Mouse (Mus musculus): ENCODE measurements around the gene B3gnt6. TPM values are rescaled to one million over a fixed set of nuclear protein-coding genes. Genes with fewer than 3 reads are reported as not detected.
A peak's percentile ranks its signal among the peaks of the same experiment; 100 is the strongest.

B3gnt6 gene
- 0.08 TPM in 1 of 2 replicates, not detected in the other for polyA plus RNA-seq (2015; fragmentation: Nextera tagmentation; extraction: Ambion mirVana)

DNA sequence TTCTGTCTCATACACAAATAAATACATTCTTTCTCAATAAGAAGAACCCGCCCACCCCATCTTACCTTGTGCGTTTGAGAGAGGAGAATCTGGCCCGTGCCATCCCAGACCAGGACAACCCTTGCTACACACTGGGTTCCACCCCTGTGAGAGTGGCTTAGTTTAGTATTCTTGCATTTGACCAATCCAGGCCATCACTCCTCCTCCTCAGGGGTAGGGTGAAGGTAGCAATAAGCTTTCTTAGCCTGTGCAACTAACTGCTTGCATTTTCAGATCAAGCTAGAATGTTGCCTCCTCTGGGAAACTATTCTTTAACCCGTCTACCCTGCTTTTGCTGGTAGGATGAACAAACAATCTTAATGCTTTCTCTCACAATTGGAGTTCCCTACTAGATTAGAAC is at the start of gene B3gnt6:
TSS of gene B3gnt6 (minus strand) at position 101 of the 400 bp plus-strand sequence.
- Histone ChIP-seq H3K4me2 (no peak within 1 kb of the TSS), H3K4me3 (replicated peaks) (no peak within 1 kb of the TSS), H3K9ac (no peak within 1 kb of the TSS), H3K27me3 (peaks cover 52% of the 10 kb centered on the region), H3K4me1 (replicated peaks) (peaks cover 3% of the 10 kb centered on the region), H3K9me3 (replicated peaks) (no peaks in the 10 kb centered on the region), H3K36me3 (replicated peaks) (no peaks in the 10 kb centered on the region), H3K27ac (replicated peaks) (no peak within 1 kb of the TSS)
- no peak for ATAC-seq (ENCODE audit: insufficient read depth)
- WGBS (ENCODE audit: insufficient replicate concordance) = 70% methylated on average over 4 of the region's 4 CpGs

DNA sequence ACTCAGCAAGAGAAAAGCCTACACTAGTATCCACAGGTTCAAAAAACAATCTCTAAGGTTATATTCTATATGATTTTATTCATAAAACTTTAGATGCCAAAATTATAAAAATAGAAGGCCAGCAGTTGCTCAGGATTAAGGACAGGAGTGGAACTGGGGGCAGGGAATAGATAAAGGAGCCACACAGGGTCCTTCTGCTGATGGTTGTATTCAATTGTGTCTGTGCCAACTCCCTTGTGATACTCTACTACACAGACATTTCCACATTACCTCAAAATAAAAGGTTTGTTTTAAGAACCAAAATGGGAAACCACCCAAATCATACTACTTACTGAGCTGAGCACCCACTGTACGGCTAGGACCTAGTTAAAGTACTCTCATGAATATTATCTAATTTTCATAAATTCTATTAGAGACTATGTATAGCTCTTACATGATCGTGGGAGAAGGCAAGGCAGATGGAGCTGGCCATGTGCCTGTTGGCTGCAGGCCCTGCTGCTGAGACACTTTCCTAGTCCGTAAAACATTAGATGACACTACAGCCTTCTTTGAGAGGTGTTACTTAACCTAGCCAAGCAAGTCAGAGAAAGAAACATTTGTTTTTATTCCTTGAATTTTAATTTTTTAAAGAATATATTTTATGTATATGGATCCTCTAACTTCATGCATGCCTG is 37.5 kb upstream of the B3gnt6 start:
- ATAC-seq (ENCODE audit: insufficient read depth) = no peak
- no peaks in the 10 kb centered on the region for H3K9me3 ChIP-seq (replicated peaks)
- no peak overlapping the region for H3K4me3 ChIP-seq (replicated peaks)
- no peak overlapping the region for H3K4me2 ChIP-seq
- 77% methylated on average over 3 of the region's 3 CpGs for WGBS (ENCODE audit: insufficient replicate concordance)
- no peak overlapping the region for H3K9ac ChIP-seq
- no peaks in the 10 kb centered on the region for H3K4me1 ChIP-seq (replicated peaks)
- 0 out of 2 replicates have a peak, but pooled peaks cover 5% of the 10 kb centered on the region for H3K36me3 ChIP-seq (replicated peaks)
- no peaks in the 10 kb centered on the region for H3K27me3 ChIP-seq
- H3K27ac ChIP-seq (replicated peaks) = no peak overlapping the region

DNA sequence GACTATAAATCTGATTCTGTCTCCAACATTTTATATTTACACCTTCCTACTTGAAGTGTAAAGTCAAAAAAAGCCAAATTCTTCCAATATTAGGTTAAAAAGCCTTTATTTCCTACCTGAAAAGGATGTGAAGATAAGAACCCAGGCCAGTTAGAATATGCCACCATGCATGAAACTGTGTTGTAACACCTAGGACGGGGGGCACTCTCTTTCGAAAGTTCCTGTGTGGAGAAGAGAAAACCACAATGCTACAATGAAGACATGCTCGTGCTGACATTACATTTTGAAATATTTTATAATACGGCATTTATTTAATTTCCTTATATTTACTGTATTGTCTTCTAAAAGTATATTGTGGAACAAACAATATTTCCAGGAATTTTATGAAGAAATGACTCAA is 24.5 kb upstream of the B3gnt6 start:
- no peaks in the 10 kb centered on the region for H3K4me1 ChIP-seq (replicated peaks)
- H3K27ac ChIP-seq (replicated peaks) = no peak overlapping the region
- no peaks in the 10 kb centered on the region for H3K9me3 ChIP-seq (replicated peaks)
- H3K4me3 ChIP-seq (replicated peaks) = no peak overlapping the region
- ATAC-seq (ENCODE audit: insufficient read depth) = no peak
- no peak overlapping the region for H3K9ac ChIP-seq
- H3K27me3 ChIP-seq = no peaks in the 10 kb centered on the region
- no peak overlapping the region for H3K4me2 ChIP-seq
- 69% methylated on average over 4 of the region's 4 CpGs for WGBS (ENCODE audit: insufficient replicate concordance)
- peaks cover 5% of the 10 kb centered on the region; the same call in 1 of the 2 replicates for H3K36me3 ChIP-seq (replicated peaks)

DNA sequence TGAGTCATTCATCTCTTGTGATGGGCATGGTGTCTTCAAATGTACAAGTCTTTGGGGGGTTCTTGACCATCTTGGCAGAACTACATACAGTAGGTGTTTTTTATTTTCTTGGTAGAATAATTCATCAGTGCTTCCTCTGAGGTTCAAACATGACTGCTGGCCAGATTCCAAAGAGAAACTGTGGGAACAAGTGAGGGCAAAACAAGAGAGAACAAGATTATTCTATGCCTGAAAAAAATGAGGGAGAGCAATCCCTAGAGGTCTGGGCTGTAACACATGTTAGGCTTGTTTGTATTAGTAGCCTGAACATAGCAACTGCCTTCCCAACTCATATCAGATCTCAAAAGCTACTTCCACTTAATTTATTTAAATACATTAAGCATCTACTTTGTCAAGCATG is 17.4 kb upstream of the B3gnt6 start:
- no peak overlapping the region for H3K27ac ChIP-seq (replicated peaks)

DNA sequence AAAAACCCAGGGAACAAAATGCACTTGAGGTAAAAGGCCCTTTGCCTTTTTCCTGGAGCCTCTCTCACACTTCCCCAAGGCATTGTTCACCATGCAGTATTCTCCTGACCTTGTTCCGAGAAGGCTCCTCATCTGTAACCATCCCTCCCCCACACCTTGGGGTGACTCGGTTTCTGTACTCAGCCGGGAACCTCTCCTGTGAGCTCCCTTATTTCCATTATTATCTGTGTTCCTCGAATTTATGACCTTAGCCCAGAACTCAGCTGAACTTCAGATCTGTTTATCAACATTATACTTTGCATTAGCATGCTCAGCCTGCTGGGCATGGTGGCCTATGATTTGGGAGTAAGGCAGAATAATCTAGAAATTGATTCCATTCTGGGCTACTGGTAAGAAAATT is 3.7 kb upstream of the B3gnt6 start:
- Histone ChIP-seq H3K4me2 (no peak overlapping the region), H3K4me3 (replicated peaks) (no peak overlapping the region), H3K9ac (no peak overlapping the region), H3K9me3 (replicated peaks) (no peaks in the 10 kb centered on the region), H3K27me3 (peaks cover 16% of the 10 kb centered on the region), H3K36me3 (replicated peaks) (no peaks in the 10 kb centered on the region), H3K27ac (replicated peaks) (no peak overlapping the region), H3K4me1 (replicated peaks) (no peaks in the 10 kb centered on the region)
- ATAC-seq (ENCODE audit: insufficient read depth) = no peak
- 65% methylated on average over 4 of the region's 4 CpGs for WGBS (ENCODE audit: insufficient replicate concordance)

More for the DNA sequence above, 17.4 kb upstream of the B3gnt6 start:
- Histone ChIP-seq H3K4me2 (no peak overlapping the region), H3K9ac (no peak overlapping the region), H3K4me3 (replicated peaks) (no peak overlapping the region), H3K4me1 (replicated peaks) (no peaks in the 10 kb centered on the region), H3K9me3 (replicated peaks) (no peaks in the 10 kb centered on the region), H3K36me3 (replicated peaks) (peaks cover 14% of the 10 kb centered on the region), H3K27me3 (no peaks in the 10 kb centered on the region)
- no peak for ATAC-seq (ENCODE audit: insufficient read depth)

DNA sequence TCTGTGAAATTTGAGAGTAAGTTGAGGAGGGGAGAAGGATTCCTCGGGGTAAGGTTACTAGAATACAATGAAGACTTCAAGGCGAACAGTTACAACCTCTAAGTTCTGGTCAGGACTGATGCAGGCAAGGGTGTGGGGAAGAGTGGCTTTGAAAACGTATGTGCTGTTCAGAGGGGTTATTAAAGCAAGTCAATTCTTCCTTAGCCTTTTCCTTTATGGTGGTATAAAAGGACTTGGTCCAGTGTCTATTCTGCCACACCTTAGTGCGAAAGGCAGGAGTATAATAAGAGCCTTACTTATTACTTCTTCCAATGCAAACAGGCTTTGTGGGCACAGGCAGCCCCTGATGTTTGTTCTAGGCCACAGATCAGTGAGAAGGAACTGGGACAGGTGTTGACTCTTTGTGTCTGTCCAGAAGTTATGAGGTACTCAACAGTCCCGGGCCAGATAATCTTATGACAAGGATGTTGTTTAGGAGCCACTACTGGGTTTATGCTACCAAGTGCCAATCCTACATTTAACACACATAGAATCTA is 2.3 kb upstream of the B3gnt6 start:
- Histone ChIP-seq H3K4me2 (no peak overlapping the region), H3K9ac (no peak overlapping the region), H3K4me3 (replicated peaks) (no peak overlapping the region), H3K9me3 (replicated peaks) (no peaks in the 10 kb centered on the region), H3K36me3 (replicated peaks) (no peaks in the 10 kb centered on the region), H3K27ac (replicated peaks) (no peak overlapping the region), H3K27me3 (peaks cover 30% of the 10 kb centered on the region), H3K4me1 (replicated peaks) (no peaks in the 10 kb centered on the region)
- 60% methylated on average over 5 of the region's 5 CpGs for WGBS (ENCODE audit: insufficient replicate concordance)
- no peak for ATAC-seq (ENCODE audit: insufficient read depth)

DNA sequence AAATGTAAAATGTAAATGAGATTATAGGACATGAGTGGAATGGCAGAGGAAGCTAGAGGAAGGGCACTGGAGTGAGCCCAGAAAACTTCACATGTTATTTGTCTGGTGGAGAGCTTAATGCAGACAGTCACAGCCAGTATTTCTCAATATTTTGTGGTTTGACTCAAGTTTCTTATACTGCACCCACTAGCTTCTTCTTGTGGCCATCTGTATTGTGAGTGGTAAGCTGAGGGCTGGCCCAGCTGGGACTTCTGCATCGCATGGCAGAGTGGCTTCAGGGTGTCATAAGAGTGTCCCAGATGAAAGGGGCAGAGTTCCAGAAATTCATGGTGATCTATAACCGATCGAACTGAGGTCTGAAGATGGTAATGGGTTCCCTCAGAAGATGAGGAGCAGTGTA is 1.1 kb upstream of the B3gnt6 start:
- WGBS (ENCODE audit: insufficient replicate concordance) = 62% methylated on average over 3 of the region's 3 CpGs
- no peak for ATAC-seq (ENCODE audit: insufficient read depth)
- Histone ChIP-seq H3K36me3 (replicated peaks) (no peaks in the 10 kb centered on the region), H3K4me1 (replicated peaks) (no peaks in the 10 kb centered on the region; the same call in 1 of the 2 replicates), H3K9me3 (replicated peaks) (no peaks in the 10 kb centered on the region), H3K4me2 (no peak overlapping the region), H3K4me3 (replicated peaks) (no peak overlapping the region), H3K27me3 (peaks cover 42% of the 10 kb centered on the region), H3K9ac (no peak overlapping the region), H3K27ac (replicated peaks) (no peak overlapping the region)

DNA sequence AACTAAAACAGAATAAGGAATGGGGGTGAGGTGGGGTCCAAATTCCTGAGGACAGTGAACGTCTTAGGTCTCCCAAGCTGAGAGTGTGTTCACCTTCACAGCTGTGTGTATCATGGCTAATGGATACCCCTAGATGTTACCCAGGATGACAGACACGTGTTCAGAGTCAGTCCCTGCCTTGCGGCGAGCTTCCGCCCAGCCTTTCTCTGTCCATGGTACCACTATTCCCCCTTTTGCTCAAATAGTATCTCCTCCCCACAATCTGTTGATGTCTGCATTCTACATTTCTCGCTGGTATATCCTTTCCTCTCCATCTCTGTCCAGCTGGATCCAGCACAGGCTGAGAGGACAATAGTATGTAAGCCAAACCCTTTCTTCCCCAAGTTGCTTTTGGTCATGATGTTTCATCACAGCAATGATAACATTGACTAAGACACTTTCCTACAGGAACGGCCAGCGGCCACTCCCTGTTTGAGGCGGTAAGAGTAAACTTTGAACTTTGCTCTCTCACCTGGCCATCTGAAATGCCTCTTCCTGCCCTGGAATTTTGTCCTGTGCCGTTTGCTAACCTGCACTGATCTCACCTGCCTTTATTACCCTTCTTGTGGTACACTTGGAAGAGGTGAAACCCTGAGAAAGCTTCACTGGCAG is 4.0 kb downstream of the B3gnt6 start:
- no peaks in the 10 kb centered on the region for H3K36me3 ChIP-seq (replicated peaks)
- H3K9ac ChIP-seq = no peak overlapping the region
- no peak overlapping the region for H3K27ac ChIP-seq (replicated peaks)
- no peak overlapping the region for H3K4me3 ChIP-seq (replicated peaks)
- WGBS (ENCODE audit: insufficient replicate concordance) = 29% methylated on average over 10 of the region's 10 CpGs
- H3K9me3 ChIP-seq (replicated peaks) = no peaks in the 10 kb centered on the region
- ATAC-seq (ENCODE audit: insufficient read depth) = no peak
- no peak overlapping the region for H3K4me2 ChIP-seq
- peaks cover 82% of the 10 kb centered on the region for H3K27me3 ChIP-seq
- H3K4me1 ChIP-seq (replicated peaks) = peaks cover 18% of the 10 kb centered on the region

DNA sequence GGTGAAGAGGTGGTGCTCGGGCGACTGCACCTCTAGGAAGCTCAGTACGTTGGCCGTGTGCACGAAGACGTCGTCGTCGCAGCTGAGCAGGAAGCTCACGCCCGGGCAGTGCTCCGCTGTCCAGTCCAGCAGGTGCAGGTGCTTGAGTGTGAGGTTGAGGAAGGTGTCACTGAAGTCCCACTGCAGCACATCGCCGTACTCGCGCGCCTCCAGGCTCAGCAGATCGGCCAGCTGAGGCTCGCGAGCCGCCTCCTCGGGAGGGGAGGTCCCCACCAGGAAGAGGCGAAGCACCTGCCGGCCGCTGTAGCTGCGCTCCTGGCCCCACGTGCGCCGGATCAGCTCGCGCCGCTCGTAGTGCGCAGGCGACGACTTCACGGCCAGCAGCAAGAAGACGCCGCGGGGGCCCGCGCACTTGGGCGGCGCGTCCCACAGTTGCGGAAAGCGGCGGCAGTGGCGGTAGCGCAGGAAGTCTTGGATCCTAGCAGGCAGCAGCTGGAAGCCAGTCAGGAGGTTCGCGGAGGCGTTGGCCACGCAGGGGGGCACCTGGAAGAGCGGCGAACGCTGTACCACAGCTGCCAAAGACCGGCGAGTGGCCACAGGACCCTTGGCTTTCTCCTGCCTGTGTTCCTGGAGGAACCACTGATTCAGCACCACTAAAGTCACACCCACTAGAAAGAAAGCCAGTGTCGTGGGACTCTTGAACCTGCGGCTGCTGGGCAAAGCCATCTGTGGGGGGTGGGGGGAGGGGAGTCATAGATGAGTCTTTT is 5.1 kb downstream of the B3gnt6 start:
- no peaks in the 10 kb centered on the region for H3K9me3 ChIP-seq (replicated peaks)
- ATAC-seq (ENCODE audit: insufficient read depth) = no peak
- peaks cover 29% of the 10 kb centered on the region for H3K4me1 ChIP-seq (replicated peaks)
- H3K27ac ChIP-seq (replicated peaks) = no peak overlapping the region
- peak overlapping the region; percentile 37 for H3K4me3 ChIP-seq (replicated peaks)
- H3K27me3 ChIP-seq = peaks cover 76% of the 10 kb centered on the region
- peak overlapping the region; percentile 57 for H3K4me2 ChIP-seq
- WGBS (ENCODE audit: insufficient replicate concordance) = under 1% methylated on average over 61 of the region's 61 CpGs
- no peak overlapping the region for H3K9ac ChIP-seq
- H3K36me3 ChIP-seq (replicated peaks) = no peaks in the 10 kb centered on the region

DNA sequence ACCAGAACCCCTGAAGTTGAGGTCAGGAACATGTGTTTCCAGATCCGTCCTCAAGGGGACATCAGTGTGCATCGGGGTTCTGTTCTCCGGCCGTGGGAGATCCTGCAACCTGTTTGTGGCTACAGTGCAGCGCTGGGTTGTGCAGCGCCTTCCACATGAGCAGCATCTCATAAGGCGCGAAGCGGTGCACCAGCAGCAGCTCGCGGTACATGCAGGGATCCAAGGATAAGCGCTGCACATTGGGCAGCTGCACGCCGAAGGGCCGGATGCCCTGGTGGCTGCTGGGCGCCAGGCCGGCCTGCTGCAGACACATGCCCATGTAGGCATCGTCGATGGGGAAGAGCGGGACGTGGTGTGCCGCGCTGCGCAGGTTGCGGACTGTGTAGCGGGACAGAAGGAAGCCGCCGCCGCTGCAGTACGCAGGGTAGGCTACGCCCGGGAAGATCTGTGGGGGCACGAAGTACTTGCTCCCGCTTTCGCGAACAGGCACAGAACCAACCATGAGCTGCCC is 5.7 kb downstream of the B3gnt6 start:
- Histone ChIP-seq H3K27me3 (peaks cover 71% of the 10 kb centered on the region), H3K27ac (replicated peaks) (no peak overlapping the region), H3K36me3 (replicated peaks) (no peaks in the 10 kb centered on the region), H3K4me3 (replicated peaks) (peak overlapping the region; percentile 37), H3K4me1 (replicated peaks) (peaks cover 30% of the 10 kb centered on the region), H3K9ac (no peak overlapping the region), H3K9me3 (replicated peaks) (no peaks in the 10 kb centered on the region), H3K4me2 (peak overlapping the region; percentile 57)
- WGBS (ENCODE audit: insufficient replicate concordance) = 4% methylated on average over 36 of the region's 36 CpGs
- no peak for ATAC-seq (ENCODE audit: insufficient read depth)
